Mouse (Mus musculus): ENCODE data around the gene Hpca. TPM values are rescaled to one million over a fixed set of nuclear protein-coding genes. Genes with fewer than 3 reads are reported as not detected.

Hpca gene
- polyA plus RNA-seq, 1 experiment from 2014 or later = 143 TPM

GRCm38 (mm10) chr4:129105356-129105755 lies 16.5 kb downstream of the Hpca start, which contains the start of gene Tmem54:
Gene Tmem54 (plus strand): TSS chr4:129105548.
- ATAC-seq (ENCODE audit: low FRiP score) = no peak
- H3K27ac ChIP-seq (replicated peaks) = no peak within 1 kb of the TSS
- peaks cover 43% of the 10 kb centered on the region for H3K27me3 ChIP-seq (replicated peaks)

GRCm38 (mm10) chr4:129102133-129102829 lies 19.6 kb downstream of the Hpca start:
- 89% methylated on average over 14 of the region's 14 CpGs for WGBS
- Histone ChIP-seq H3K4me2 (no peak overlapping the region), H3K9me3 (replicated peaks) (no peaks in the 10 kb centered on the region), H3K36me3 (no peaks in the 10 kb centered on the region), H3K27me3 (replicated peaks) (peaks cover 40% of the 10 kb centered on the region), H3K27ac (replicated peaks) (no peak overlapping the region), H3K9ac (replicated peaks) (no peak overlapping the region), H3K4me3 (replicated peaks) (no peak overlapping the region), H3K4me1 (peaks cover 5% of the 10 kb centered on the region)
- no peak for ATAC-seq (ENCODE audit: low FRiP score)

More at GRCm38 (mm10) chr4:129105356-129105755, 16.5 kb downstream of the Hpca start, which contains the start of gene Tmem54:
- 2% methylated on average over 40 of the region's 40 CpGs for WGBS
- Histone ChIP-seq H3K36me3 (no peaks in the 10 kb centered on the region), H3K4me1 (peaks cover 5% of the 10 kb centered on the region), H3K9ac (replicated peaks) (0 out of 2 replicates have a peak within 1 kb of the TSS, but pooled peaks have one; percentile 23), H3K4me3 (replicated peaks) (peak within 1 kb of the TSS; percentile 19), H3K4me2 (peak within 1 kb of the TSS; percentile 54), H3K9me3 (replicated peaks) (no peaks in the 10 kb centered on the region)

- Histone ChIP-seq H3K9me3 (replicated peaks) (no peaks in the 10 kb centered on the region), H3K27me3 (replicated peaks) (0 out of 2 replicates have a peak, but pooled peaks cover 2% of the 10 kb centered on the region), H3K4me1 (no peaks in the 10 kb centered on the region), H3K9ac (replicated peaks) (no peak overlapping the region), H3K4me3 (replicated peaks) (no peak overlapping the region), H3K27ac (replicated peaks) (no peak overlapping the region), H3K4me2 (no peak overlapping the region), H3K36me3 (no peaks in the 10 kb centered on the region)
- 82% methylated on average over 7 of the region's 7 CpGs for whole genome bisulfite sequencing
- ATAC-seq (ENCODE audit: low FRiP score) = no peak
Measured at GRCm38 (mm10) chr4:129097006-129097405, 24.8 kb downstream of the Hpca start.

GRCm38 (mm10) chr4:129095276-129095675 lies 26.6 kb downstream of the Hpca start:
- Histone ChIP-seq H3K27ac (replicated peaks) (no peak overlapping the region), H3K9me3 (replicated peaks) (no peaks in the 10 kb centered on the region), H3K9ac (replicated peaks) (no peak overlapping the region), H3K4me1 (no peaks in the 10 kb centered on the region), H3K4me3 (replicated peaks) (no peak overlapping the region), H3K4me2 (no peak overlapping the region), H3K36me3 (no peaks in the 10 kb centered on the region), H3K27me3 (replicated peaks) (0 out of 2 replicates have a peak, but pooled peaks cover 2% of the 10 kb centered on the region)
- ATAC-seq (ENCODE audit: low FRiP score) = no peak
- 37% methylated on average over 15 of the region's 15 CpGs for WGBS

GRCm38 (mm10) chr4:129087850-129088249 lies 34.0 kb downstream of the Hpca start:
- Histone ChIP-seq H3K27me3 (replicated peaks) (no peaks in the 10 kb centered on the region; the same call in 1 of the 2 replicates), H3K9ac (replicated peaks) (no peak overlapping the region)

GRCm38 (mm10) chr4:129086078-129086477 lies 35.8 kb downstream of the Hpca start:
- Histone ChIP-seq H3K36me3 (peaks cover 28% of the 10 kb centered on the region), H3K4me1 (peaks cover 10% of the 10 kb centered on the region), H3K9me3 (replicated peaks) (no peaks in the 10 kb centered on the region), H3K27ac (replicated peaks) (no peak overlapping the region), H3K9ac (replicated peaks) (no peak overlapping the region), H3K4me3 (replicated peaks) (no peak overlapping the region), H3K4me2 (no peak overlapping the region), H3K27me3 (replicated peaks) (no peaks in the 10 kb centered on the region; the same call in 1 of the 2 replicates)
- WGBS = 31% methylated on average over 8 of the region's 8 CpGs
- ATAC-seq (ENCODE audit: low FRiP score) = peak; percentile 73; the same call in 1 of the 2 replicates

More at GRCm38 (mm10) chr4:129087850-129088249, 34.0 kb downstream of the Hpca start:
- no peak overlapping the region for H3K4me2 ChIP-seq
- H3K9me3 ChIP-seq (replicated peaks) = no peaks in the 10 kb centered on the region
- WGBS = 40% methylated on average over 5 of the region's 5 CpGs
- H3K4me3 ChIP-seq (replicated peaks) = no peak overlapping the region
- H3K27ac ChIP-seq (replicated peaks) = no peak overlapping the region
- ATAC-seq (ENCODE audit: low FRiP score) = no peak
- H3K36me3 ChIP-seq = peaks cover 18% of the 10 kb centered on the region
- H3K4me1 ChIP-seq = no peaks in the 10 kb centered on the region

GRCm38 (mm10) chr4:129084896-129085295 lies 36.9 kb downstream of the Hpca start:
- H3K27me3 ChIP-seq (replicated peaks) = no peaks in the 10 kb centered on the region; the same call in 1 of the 2 replicates
- H3K4me1 ChIP-seq = peaks cover 10% of the 10 kb centered on the region
- H3K9ac ChIP-seq (replicated peaks) = no peak overlapping the region
- no peak overlapping the region for H3K27ac ChIP-seq (replicated peaks)
- 86% methylated on average over 9 of the region's 9 CpGs for WGBS
- no peak overlapping the region for H3K4me3 ChIP-seq (replicated peaks)
- H3K9me3 ChIP-seq (replicated peaks) = no peaks in the 10 kb centered on the region
- ATAC-seq (ENCODE audit: low FRiP score) = no peak
- H3K4me2 ChIP-seq = no peak overlapping the region
- peaks cover 39% of the 10 kb centered on the region for H3K36me3 ChIP-seq

- H3K9ac ChIP-seq (replicated peaks) = no peak overlapping the region
- peaks cover 61% of the 10 kb centered on the region for H3K36me3 ChIP-seq
- WGBS = 43% methylated on average over 10 of the region's 10 CpGs
- H3K27ac ChIP-seq (replicated peaks) = no peak overlapping the region
- no peaks in the 10 kb centered on the region for H3K9me3 ChIP-seq (replicated peaks)
- H3K4me3 ChIP-seq (replicated peaks) = no peak overlapping the region
- peak; percentile 77 for ATAC-seq (ENCODE audit: low FRiP score)
- H3K4me1 ChIP-seq = peaks cover 10% of the 10 kb centered on the region
- H3K27me3 ChIP-seq (replicated peaks) = no peaks in the 10 kb centered on the region
- H3K4me2 ChIP-seq = no peak overlapping the region
Measured at GRCm38 (mm10) chr4:129082379-129083115, 39.3 kb downstream of the Hpca start.

- 81% methylated on average over 3 of the region's 3 CpGs for WGBS
Measured at GRCm38 (mm10) chr4:129081939-129082338, 39.9 kb downstream of the Hpca start.

GRCm38 (mm10) chr4:129081512-129081911 lies 40.3 kb downstream of the Hpca start:
- Histone ChIP-seq H3K4me3 (replicated peaks) (no peak overlapping the region), H3K4me1 (peaks cover 10% of the 10 kb centered on the region), H3K9me3 (replicated peaks) (no peaks in the 10 kb centered on the region), H3K9ac (replicated peaks) (no peak overlapping the region), H3K27me3 (replicated peaks) (no peaks in the 10 kb centered on the region), H3K27ac (replicated peaks) (peak overlapping the region; percentile 24; the same call in 1 of the 2 replicates), H3K36me3 (peaks cover 71% of the 10 kb centered on the region), H3K4me2 (no peak overlapping the region)
- peak; percentile 47; the same call in 1 of the 2 replicates for ATAC-seq (ENCODE audit: low FRiP score)
- WGBS = 45% methylated on average over 6 of the region's 6 CpGs

More at GRCm38 (mm10) chr4:129081939-129082338, 39.9 kb downstream of the Hpca start:
- ATAC-seq (ENCODE audit: low FRiP score) = no peak; the same call in 1 of the 2 replicates
- Histone ChIP-seq H3K27ac (replicated peaks) (peak overlapping the region; percentile 62; the same call in 1 of the 2 replicates), H3K4me2 (no peak overlapping the region), H3K4me1 (peaks cover 10% of the 10 kb centered on the region), H3K27me3 (replicated peaks) (no peaks in the 10 kb centered on the region), H3K4me3 (replicated peaks) (no peak overlapping the region), H3K36me3 (peaks cover 66% of the 10 kb centered on the region), H3K9ac (replicated peaks) (no peak overlapping the region), H3K9me3 (replicated peaks) (no peaks in the 10 kb centered on the region)

GRCm38 (mm10) chr4:129081041-129081440 lies 40.8 kb downstream of the Hpca start:
- peaks cover 10% of the 10 kb centered on the region for H3K4me1 ChIP-seq
- H3K9ac ChIP-seq (replicated peaks) = no peak overlapping the region
- H3K27ac ChIP-seq (replicated peaks) = 0 out of 2 replicates have a peak overlapping the region, but pooled peaks have one; percentile 24
- H3K36me3 ChIP-seq = peaks cover 75% of the 10 kb centered on the region
- H3K27me3 ChIP-seq (replicated peaks) = no peaks in the 10 kb centered on the region
- ATAC-seq (ENCODE audit: low FRiP score) = no peak
- no peak overlapping the region for H3K4me2 ChIP-seq
- H3K4me3 ChIP-seq (replicated peaks) = no peak overlapping the region
- no peaks in the 10 kb centered on the region for H3K9me3 ChIP-seq (replicated peaks)
- WGBS = 88% methylated on average over 7 of the region's 7 CpGs
